Mouse (Mus musculus): ENCODE results near the gene Ndufaf3. TPM values are rescaled to one million over a fixed set of nuclear protein-coding genes. Genes with fewer than 3 reads are reported as not detected.

The Ndufaf3 gene
- polyA plus RNA-seq, 1 experiment from 2014 or later: 48.4 TPM

GRCm38 (mm10) chr9:108570207-108570896 is 3.1 kb upstream of the Ndufaf3 start:
- peaks cover 21% of the 10 kb centered on the region for H3K36me3 ChIP-seq (replicated peaks; ENCODE audit: control insufficient read depth, insufficient read depth, low read depth, low read length)
- peak overlapping the region; percentile 40 for H3K4me3 ChIP-seq (ENCODE audit: low read depth, low read length)
- ATAC-seq (replicated peaks; ENCODE audit: insufficient number of reproducible peaks, low FRiP score, low TSS enrichment, low read depth) (peak; percentile 4; the same call in 1 of the 2 replicates), DNase-seq (ENCODE audit: low spot score) (peak; percentile 86)
- H3K27ac ChIP-seq (replicated peaks; ENCODE audit: low read depth, low read length): peak overlapping the region; percentile 41
- under 1% methylated on average over 40 of the region's 40 CpGs for WGBS
- H3K4me2 ChIP-seq (ENCODE audit: low read depth, low read length): peak overlapping the region; percentile 97
- peak overlapping the region; percentile 63 for H3K9ac ChIP-seq (replicated peaks; ENCODE audit: low read length)
- peaks cover 16% of the 10 kb centered on the region for H3K4me1 ChIP-seq (ENCODE audit: control insufficient read depth, insufficient read depth, low read length)
- H3K9me3 ChIP-seq (replicated peaks; ENCODE audit: control insufficient read depth, low read length): no peaks in the 10 kb centered on the region
- no peaks in the 10 kb centered on the region for H3K27me3 ChIP-seq (ENCODE audit: control insufficient read depth, insufficient read depth, low read length)

DNA sequence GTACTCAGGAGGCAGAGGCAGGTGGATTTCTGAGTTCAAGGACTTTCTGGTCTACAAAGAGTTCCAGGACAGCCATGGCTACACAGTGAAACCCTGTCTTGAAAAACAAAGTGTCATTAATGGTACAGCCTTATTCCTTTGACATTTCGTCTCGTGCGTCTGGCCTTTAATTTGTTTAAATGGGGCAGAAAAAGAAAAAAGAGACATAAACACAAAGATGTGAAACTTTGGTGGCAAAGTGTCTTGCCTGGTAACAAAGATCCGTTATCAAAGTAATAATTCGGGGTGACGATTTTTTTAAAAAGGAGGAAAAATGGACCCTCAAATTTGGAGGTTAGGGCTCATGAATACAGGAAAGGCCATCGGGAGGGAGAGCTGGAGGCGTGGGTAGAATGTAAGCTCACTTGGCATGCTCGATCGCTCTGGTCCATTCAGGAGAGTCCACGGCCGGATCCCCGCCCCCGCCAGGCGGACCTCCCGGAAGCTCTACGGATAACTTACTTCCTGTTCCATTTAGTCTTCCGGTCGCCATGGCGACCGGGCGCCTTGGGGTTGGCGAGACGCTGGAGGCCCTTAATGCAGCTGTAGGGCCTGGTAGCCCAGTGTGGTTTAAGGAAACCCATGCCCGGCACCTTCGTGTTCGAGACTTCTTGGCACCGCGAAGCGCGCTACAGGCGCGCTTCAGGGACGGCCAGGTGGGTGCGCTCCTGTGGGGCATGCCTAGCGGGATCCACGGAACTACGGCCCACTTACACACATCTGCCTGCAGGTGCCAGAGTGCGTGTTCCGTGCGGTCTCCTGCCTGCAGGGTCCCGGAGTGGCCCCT is 2.4 kb upstream of the Ndufaf3 start, which contains the start of gene Dalrd3:
Dalrd3 (plus strand) TSS at position 506 of the 826 bp plus-strand sequence.
- H3K36me3 ChIP-seq (replicated peaks; ENCODE audit: control insufficient read depth, insufficient read depth, low read depth, low read length): peaks cover 21% of the 10 kb centered on the region
- peaks cover 12% of the 10 kb centered on the region for H3K4me1 ChIP-seq (ENCODE audit: control insufficient read depth, insufficient read depth, low read length)
- peak within 1 kb of the TSS; percentile 97 for H3K4me2 ChIP-seq (ENCODE audit: low read depth, low read length)
- H3K9me3 ChIP-seq (replicated peaks; ENCODE audit: control insufficient read depth, low read length): no peaks in the 10 kb centered on the region
- peak within 1 kb of the TSS; percentile 41 for H3K27ac ChIP-seq (replicated peaks; ENCODE audit: low read depth, low read length)
- H3K27me3 ChIP-seq (ENCODE audit: control insufficient read depth, insufficient read depth, low read length): no peaks in the 10 kb centered on the region
- peak; percentile 97 for DNase-seq (ENCODE audit: low spot score)
- peak within 1 kb of the TSS; percentile 40 for H3K4me3 ChIP-seq (ENCODE audit: low read depth, low read length)
- peak within 1 kb of the TSS; percentile 63 for H3K9ac ChIP-seq (replicated peaks; ENCODE audit: low read length)
- peak; percentile 65 for ATAC-seq (replicated peaks; ENCODE audit: insufficient number of reproducible peaks, low FRiP score, low TSS enrichment, low read depth)
- 6% methylated on average over 42 of the region's 42 CpGs for WGBS

DNA sequence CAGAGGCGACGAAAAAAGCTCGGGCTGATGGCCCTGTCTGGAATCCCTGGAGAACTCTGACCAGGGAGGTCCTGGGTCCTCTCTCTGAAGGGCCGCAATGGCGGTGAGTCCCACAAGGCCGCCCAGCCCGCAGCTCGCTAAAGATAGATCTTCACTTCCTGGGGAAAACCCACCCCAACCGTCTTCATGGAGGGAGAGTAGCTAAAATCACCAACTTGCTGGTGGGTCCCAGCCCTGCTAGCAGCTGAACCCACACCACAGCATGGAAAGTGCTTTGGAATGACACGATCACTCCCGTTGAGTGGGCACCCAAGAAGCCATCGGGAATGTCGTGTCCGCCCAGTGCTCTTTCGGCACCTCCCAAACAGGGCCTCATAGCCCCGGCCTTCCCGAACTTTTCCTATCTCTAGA is 1.3 kb upstream of the Ndufaf3 start:
- 72% methylated on average over 17 of the region's 17 CpGs for WGBS
- peak overlapping the region; percentile 97; the same call in 1 of the 2 replicates for H3K4me2 ChIP-seq (ENCODE audit: low read depth, low read length)
- ATAC-seq (replicated peaks; ENCODE audit: insufficient number of reproducible peaks, low FRiP score, low TSS enrichment, low read depth) (no peak), DNase-seq (ENCODE audit: low spot score) (no peak)
- H3K4me3 ChIP-seq (ENCODE audit: low read depth, low read length): peak overlapping the region; percentile 72; the same call in 1 of the 2 replicates
- peaks cover 17% of the 10 kb centered on the region for H3K36me3 ChIP-seq (replicated peaks; ENCODE audit: control insufficient read depth, insufficient read depth, low read depth, low read length)
- H3K27ac ChIP-seq (replicated peaks; ENCODE audit: low read depth, low read length): no peak overlapping the region
- no peaks in the 10 kb centered on the region for H3K27me3 ChIP-seq (ENCODE audit: control insufficient read depth, insufficient read depth, low read length)
- H3K9me3 ChIP-seq (replicated peaks; ENCODE audit: control insufficient read depth, low read length): no peaks in the 10 kb centered on the region
- H3K9ac ChIP-seq (replicated peaks; ENCODE audit: low read length): no peak overlapping the region; the same call in 1 of the 2 replicates
- peaks cover 10% of the 10 kb centered on the region for H3K4me1 ChIP-seq (ENCODE audit: control insufficient read depth, insufficient read depth, low read length)

DNA sequence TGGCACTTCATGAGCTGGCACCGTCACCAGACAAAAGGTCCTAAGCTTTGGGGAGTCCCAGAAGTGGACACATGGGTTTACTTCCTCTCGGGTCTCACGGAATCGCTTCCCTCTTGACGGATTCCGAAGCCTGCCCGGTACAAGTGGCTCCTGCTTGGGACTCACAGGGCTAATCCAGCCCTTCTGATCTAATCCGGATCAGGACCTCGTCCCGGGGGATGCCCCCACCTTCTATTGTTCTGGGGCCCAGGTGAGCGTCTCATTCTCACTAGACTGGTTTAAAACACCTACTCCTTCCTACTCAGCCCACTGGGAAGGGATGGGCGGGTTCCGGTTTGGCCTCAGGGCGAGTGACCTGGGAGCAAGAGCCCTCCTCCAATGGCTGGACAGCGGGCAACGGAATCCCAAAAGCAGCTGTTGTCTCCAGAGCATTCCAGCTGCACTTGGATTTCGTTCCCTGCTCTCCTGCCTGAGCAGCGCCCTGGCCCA is 741 bp upstream of the Ndufaf3 start:
- no peaks in the 10 kb centered on the region for H3K9me3 ChIP-seq (replicated peaks; ENCODE audit: control insufficient read depth, low read length)
- peaks cover 12% of the 10 kb centered on the region for H3K36me3 ChIP-seq (replicated peaks; ENCODE audit: control insufficient read depth, insufficient read depth, low read depth, low read length)
- no peaks in the 10 kb centered on the region for H3K27me3 ChIP-seq (ENCODE audit: control insufficient read depth, insufficient read depth, low read length)
- H3K4me2 ChIP-seq (ENCODE audit: low read depth, low read length): peak overlapping the region; percentile 97
- DNase-seq (ENCODE audit: low spot score): peak; percentile 24
- peak overlapping the region; percentile 76 for H3K27ac ChIP-seq (replicated peaks; ENCODE audit: low read depth, low read length)
- H3K9ac ChIP-seq (replicated peaks; ENCODE audit: low read length): peak overlapping the region; percentile 82
- ATAC-seq (replicated peaks; ENCODE audit: insufficient number of reproducible peaks, low FRiP score, low TSS enrichment, low read depth): no peak
- peaks cover 10% of the 10 kb centered on the region for H3K4me1 ChIP-seq (ENCODE audit: control insufficient read depth, insufficient read depth, low read length)
- WGBS: 6% methylated on average over 18 of the region's 18 CpGs
- peak overlapping the region; percentile 72 for H3K4me3 ChIP-seq (ENCODE audit: low read depth, low read length)

DNA sequence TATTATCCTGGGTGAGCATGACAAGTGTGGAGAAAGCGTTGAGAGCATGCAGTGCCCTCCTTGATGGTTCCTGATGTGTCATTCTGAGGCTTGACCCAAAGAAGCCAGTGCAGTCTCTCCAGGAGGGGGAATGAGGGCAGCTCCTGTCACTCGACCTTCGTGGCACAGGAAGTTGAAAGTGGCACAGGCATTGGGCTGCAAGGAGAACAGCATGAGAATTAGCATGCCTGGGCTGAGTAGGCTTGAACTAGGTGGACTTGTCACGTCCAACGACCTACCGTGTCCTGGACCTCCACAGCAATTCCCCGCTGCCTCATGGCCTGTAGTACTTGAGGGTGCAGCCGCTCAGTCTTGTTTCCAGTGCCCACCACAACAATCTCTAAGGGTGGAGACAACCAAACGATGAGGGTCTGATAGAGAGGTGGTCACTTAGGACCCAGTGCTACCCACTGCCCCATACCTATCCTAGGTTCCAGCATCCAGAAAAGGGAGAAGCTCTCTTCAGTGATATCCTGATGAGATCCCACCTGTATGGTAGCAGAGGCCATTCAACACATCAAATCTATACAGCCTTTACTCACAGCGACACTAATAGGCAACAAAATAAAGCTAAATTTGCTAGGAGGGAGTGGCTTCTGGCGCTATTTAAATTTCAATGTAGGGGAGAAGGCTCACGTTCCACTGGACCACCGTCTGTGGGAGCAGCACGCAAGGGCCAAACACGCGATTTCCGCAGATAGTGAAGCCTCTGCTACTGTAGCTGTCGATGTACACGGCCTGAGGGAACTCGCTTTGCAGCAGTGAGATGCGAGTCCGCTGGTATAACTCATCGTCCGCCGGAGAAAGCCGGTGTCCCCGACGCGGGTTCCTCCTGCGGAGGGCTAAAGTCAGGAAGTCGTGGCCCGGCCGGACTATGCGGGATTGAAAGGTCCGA is 1.1 kb downstream of the Ndufaf3 start:
- WGBS: 12% methylated on average over 35 of the region's 35 CpGs
- Histone ChIP-seq H3K9me3 (replicated peaks; ENCODE audit: control insufficient read depth, low read length) (no peaks in the 10 kb centered on the region), H3K9ac (replicated peaks; ENCODE audit: low read length) (peak overlapping the region; percentile 82), H3K27ac (replicated peaks; ENCODE audit: low read depth, low read length) (peak overlapping the region; percentile 76), H3K4me2 (ENCODE audit: low read depth, low read length) (peak overlapping the region; percentile 97), H3K4me1 (ENCODE audit: control insufficient read depth, insufficient read depth, low read length) (peaks cover 10% of the 10 kb centered on the region), H3K36me3 (replicated peaks; ENCODE audit: control insufficient read depth, insufficient read depth, low read depth, low read length) (no peaks in the 10 kb centered on the region; the same call in none of the 2 replicates), H3K27me3 (ENCODE audit: control insufficient read depth, insufficient read depth, low read length) (no peaks in the 10 kb centered on the region), H3K4me3 (ENCODE audit: low read depth, low read length) (peak overlapping the region; percentile 72)
- ATAC-seq (replicated peaks; ENCODE audit: insufficient number of reproducible peaks, low FRiP score, low TSS enrichment, low read depth): no peak
- DNase-seq (ENCODE audit: low spot score): no peak

DNA sequence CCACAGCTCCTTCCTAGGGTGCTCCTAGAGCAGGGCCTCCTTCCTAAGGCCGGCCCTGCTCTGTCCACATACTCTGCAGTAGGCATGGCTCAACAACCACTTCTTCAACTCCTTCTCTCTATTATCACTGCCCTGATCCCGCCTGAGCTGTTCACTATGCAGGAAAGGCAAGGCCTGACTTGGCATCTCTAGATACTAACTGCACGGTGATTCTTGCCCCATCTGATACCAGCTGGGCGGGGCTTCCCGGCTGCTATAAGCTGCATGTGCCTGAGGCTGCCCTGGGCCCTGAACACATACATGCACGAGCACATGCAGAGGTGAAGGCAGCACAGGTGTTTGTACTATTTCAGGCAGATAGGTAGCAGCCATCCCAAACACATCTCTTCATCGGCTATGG is 3.1 kb downstream of the Ndufaf3 start:
- H3K27ac ChIP-seq (replicated peaks; ENCODE audit: low read depth, low read length): no peak overlapping the region
- H3K27me3 ChIP-seq (ENCODE audit: control insufficient read depth, insufficient read depth, low read length): no peaks in the 10 kb centered on the region
- no peaks in the 10 kb centered on the region for H3K9me3 ChIP-seq (replicated peaks; ENCODE audit: control insufficient read depth, low read length)
- no peaks in the 10 kb centered on the region; the same call in none of the 2 replicates for H3K36me3 ChIP-seq (replicated peaks; ENCODE audit: control insufficient read depth, insufficient read depth, low read depth, low read length)
- no peak overlapping the region for H3K4me2 ChIP-seq (ENCODE audit: low read depth, low read length)
- H3K4me1 ChIP-seq (ENCODE audit: control insufficient read depth, insufficient read depth, low read length): peaks cover 9% of the 10 kb centered on the region
- no peak for ATAC-seq (replicated peaks; ENCODE audit: insufficient number of reproducible peaks, low FRiP score, low TSS enrichment, low read depth)
- no peak overlapping the region for H3K9ac ChIP-seq (replicated peaks; ENCODE audit: low read length)
- no peak overlapping the region for H3K4me3 ChIP-seq (ENCODE audit: low read depth, low read length)
- no peak for DNase-seq (ENCODE audit: low spot score)
- 87% methylated on average over 7 of the region's 7 CpGs for WGBS

DNA sequence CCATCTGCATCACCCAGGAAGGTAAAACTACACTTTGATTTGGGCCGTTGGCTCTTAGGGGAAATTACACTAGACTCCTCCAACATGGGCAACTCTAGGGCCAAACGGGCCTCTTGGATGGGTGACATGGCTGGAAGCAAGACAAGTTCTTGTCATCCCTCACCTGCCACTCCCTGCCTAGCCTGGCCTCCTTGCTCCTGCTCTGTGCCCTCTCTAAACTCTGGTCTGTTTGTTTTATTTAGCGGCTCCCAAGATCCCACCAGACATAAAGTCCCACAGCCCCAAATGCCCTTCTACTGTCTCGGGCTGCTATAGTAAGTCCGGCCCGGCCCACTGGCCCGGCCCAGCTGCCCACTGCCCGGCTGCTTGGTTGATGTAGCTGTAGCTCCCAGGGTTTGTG is 3.6 kb downstream of the Ndufaf3 start:
- Histone ChIP-seq H3K4me2 (ENCODE audit: low read depth, low read length) (no peak overlapping the region), H3K4me3 (ENCODE audit: low read depth, low read length) (no peak overlapping the region), H3K27ac (replicated peaks; ENCODE audit: low read depth, low read length) (no peak overlapping the region), H3K27me3 (ENCODE audit: control insufficient read depth, insufficient read depth, low read length) (no peaks in the 10 kb centered on the region), H3K9me3 (replicated peaks; ENCODE audit: control insufficient read depth, low read length) (no peaks in the 10 kb centered on the region), H3K9ac (replicated peaks; ENCODE audit: low read length) (no peak overlapping the region), H3K36me3 (replicated peaks; ENCODE audit: control insufficient read depth, insufficient read depth, low read depth, low read length) (no peaks in the 10 kb centered on the region; the same call in none of the 2 replicates), H3K4me1 (ENCODE audit: control insufficient read depth, insufficient read depth, low read length) (peaks cover 9% of the 10 kb centered on the region)
- ATAC-seq (replicated peaks; ENCODE audit: insufficient number of reproducible peaks, low FRiP score, low TSS enrichment, low read depth) (no peak), DNase-seq (ENCODE audit: low spot score) (no peak)
- 94% methylated on average over 8 of the region's 8 CpGs for WGBS

Data from embryonic facial prominence, embryonic 11.5 days (tissue).